Mouse (Mus musculus): ENCODE measurements around the gene Spata16.

The Spata16 gene

DNA sequence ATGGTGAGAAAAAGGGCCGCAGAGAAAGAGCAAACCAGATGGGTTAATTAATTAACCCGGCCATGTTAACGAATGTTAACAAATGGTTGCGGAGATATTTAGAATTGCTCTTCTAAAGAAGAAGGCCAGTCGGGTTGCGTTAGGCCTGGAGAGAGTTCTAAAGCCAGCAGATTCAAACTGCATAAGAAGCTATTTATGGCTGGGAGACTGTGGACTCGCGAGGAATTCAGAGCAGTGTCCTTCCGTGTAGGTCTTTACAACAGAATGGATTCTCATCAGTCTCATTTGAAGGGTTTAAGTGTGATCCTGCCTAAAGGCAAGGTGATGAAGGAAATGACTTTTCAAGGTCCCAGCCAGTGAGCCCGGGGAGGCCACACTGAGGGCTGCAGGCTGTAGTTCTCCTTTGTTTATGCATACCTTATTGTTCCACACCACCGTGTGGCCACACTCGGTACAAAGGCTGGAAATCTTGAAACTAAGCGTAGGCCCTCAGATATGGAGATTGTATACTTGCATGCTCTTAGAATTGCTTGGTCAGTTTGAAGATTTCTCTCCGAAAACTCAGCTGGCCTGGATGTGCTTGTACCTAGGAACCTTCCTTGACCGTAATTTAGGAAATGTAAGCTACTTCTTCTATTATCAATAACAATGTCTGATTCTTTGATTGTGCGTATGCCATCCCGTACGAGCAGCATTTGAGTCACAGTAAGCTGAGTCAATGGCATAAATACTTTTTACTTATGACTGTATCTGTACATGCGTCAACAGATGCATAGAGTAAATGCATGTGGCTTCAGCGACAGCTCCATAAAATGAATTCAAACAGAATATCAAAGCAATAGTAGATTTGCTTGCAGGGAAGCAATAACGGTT lies 197.0 kb downstream of the Spata16 start:
- DNase-seq, result peak; percentile 65

GRCm38 (mm10) chr3:26835051-26835755 lies 197.8 kb downstream of the Spata16 start:
- no peak for DNase-seq

GRCm38 (mm10) chr3:26845041-26845440 lies 207.6 kb downstream of the Spata16 start:
- no peak for DNase-seq

GRCm38 (mm10) chr3:26847935-26848334 lies 210.5 kb downstream of the Spata16 start:
- no peak for DNase-seq

DNA sequence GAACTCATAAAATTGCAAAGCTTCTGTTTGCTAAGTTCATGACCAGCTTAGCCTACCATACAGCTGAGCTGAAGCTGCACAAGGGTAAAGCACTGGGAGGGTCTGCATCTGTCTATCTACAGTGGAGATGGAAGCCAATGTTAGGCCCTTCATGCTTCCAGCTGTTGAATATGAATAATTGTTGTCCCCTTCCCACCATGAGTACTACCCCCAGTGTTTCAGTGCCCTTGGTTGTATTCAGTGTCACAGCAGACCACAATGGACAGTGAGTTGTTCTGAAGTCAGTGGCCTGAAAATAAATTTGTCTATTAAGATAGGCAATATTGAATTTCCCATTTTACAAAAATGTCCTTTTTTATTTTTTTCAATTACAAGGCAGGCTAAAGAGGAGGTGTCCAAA lies 212.8 kb downstream of the Spata16 start:
- DNase-seq, result no peak

DNA sequence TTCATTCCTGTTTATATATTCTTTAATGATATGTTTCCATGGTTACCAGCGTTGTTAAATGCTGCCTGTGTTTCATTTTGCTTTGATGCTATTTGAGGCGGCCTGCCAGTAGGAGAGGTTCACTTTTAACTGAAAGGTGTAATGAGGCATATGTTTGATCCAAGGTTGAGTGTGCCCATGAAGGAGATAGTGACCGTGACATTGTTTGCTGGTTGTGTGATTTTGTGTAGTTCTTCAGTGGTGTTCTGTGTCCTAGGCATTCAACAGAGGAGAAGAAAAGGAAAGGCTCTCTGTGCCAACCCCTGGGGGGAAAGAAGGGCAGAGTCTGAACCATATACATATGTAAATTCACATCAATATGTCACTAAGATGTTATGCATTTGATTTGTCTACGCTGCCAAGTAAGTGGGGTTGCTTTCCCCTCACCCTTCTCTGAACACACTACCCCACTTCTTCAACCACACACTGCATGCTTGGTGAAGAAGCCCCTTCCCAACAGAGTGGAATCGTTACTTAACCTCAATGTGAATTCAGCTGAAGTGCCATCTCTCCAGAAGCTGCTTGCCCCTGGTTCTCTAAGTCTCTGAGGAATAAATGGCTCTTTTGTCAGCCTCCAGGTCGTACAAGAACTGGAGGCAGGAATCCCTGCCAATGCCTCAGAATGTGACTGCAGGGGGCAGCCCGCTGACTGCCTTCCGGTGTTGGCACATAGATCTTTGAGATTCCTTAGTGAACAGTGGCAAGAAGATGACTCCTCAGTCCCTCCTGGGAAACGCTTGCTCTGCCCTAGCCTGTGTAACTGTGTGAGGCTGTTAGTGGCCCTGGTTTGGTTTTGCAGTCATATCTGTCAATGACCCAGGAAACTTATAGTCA lies 213.5 kb downstream of the Spata16 start:
- DNase-seq, result no peak

DNA sequence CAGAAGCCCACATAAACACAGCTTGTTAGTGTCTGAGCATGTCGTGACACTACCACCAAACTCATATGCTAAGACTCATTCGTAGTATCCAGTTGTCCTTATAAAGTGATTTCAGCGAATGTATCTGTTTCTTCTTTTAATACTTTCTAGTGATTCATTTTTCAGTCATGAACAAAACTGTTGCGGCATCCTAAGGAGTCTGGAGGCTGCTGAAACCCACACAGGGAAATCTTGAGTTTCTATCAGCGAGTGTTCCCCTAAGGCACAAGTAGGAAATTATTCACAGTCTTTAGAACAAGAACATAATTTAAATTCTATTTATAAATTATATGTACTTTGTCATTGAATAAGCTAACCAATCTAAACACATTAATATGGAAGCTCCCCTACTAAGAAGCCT lies 216.1 kb downstream of the Spata16 start:
- DNase-seq, result no peak

DNA sequence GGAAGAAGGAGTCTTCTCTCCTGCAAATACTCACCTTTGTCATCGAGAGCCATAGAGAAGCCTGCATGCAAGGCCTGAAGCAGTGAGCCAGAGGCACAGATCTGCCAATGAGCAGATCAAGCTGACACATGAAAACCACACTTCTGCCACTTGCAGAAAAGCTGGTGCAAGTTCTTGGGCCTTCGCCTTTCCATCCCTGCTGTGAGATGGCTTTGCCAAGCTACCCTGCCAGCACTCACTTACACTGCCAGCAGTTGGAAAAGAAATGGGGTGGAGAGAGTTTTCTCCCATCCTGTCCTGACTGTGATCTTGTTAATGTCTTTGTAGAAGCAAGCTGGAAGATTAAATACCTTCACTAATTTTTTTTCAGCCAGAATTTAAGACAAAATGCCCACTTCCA lies 237.3 kb downstream of the Spata16 start:
- DNase-seq, result no peak

- DNase-seq, result no peak
These were observed 239.9 kb downstream of the Spata16 start for GRCm38 (mm10) chr3:26877291-26877690.

- DNase-seq, result no peak
These were observed 279.2 kb downstream of the Spata16 start for GRCm38 (mm10) chr3:26916607-26917006.

DNA sequence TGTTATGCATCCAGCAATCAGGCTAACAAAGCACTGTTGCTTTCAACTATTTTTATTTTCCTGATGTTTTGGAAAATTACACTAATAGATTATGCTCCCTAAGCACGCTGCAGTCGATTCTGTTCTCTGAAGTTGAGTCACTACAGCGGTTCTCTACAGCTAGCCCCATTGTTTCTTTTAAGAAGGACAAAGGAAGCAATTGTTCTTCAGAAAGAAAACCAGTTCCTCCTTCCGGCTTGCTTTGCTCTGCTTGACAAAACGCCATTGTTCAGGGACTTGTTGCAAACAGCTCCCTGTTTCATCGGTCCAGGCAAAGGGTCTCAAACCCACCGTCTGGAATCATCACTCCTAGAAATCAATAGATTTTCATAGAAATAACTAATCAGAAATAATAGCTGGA lies 283.6 kb downstream of the Spata16 start:
- no peak for DNase-seq

DNA sequence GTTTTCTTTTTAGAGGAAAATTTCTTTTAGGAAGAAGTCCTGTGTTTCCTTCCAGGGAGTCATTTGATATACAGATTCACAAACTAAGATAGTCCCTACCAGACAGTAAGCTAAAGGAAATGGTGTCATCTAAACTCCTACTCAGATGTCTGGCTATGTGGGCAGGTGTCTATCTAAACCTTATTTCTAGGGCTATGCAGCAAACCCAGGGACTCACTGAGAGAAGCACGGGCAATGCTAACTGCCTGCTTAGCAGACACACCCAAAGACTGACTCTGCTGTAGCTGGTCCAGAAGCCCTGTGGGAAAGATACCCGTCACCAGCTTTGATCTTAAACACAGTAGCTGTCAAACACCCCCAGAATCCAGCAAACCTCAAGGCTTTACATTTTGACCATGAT lies 284.2 kb downstream of the Spata16 start:
- DNase-seq, result no peak

GRCm38 (mm10) chr3:26923391-26923790 lies 286.0 kb downstream of the Spata16 start:
- DNase-seq, result peak; percentile 16

DNA sequence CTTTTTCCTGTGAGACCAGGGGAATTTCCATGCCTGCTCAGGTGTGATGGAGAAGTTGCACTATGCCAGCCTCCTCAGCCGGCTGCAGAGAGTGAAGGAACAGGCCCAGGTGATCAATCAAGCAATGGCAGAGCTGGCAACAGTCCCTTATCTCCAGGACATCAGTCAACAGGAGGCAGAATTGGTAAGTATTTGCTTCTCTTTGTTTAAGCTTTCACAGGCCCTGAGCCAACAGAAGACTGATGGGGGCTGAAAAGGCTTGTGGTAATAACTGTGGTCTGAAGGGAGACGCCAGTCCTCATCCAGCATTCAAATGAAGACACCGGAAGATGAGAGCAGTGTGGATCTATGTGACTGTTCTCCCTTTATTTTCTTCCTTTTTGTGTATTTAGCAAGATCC lies 286.8 kb downstream of the Spata16 start:
- DNase-seq, result no peak

DNA sequence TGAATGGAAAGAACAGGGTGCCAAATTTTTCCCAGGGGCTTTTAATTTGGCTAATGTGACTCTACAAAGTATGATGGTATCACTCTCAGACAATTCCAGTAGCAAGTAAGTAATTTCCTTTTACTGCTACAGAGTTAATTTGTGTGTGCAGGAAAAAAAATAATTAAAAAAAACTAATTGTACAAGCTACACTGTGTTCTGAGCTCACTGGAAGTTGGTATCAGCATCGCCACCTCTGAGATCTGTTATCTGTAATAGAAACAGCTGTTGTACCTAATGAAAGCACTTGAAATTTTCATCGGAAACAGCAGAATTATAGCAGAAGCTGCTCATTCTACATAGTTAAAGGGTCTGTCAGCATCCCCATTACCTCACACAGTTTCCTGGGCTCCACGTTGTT lies 295.7 kb downstream of the Spata16 start:
- DNase-seq, result no peak

DNA sequence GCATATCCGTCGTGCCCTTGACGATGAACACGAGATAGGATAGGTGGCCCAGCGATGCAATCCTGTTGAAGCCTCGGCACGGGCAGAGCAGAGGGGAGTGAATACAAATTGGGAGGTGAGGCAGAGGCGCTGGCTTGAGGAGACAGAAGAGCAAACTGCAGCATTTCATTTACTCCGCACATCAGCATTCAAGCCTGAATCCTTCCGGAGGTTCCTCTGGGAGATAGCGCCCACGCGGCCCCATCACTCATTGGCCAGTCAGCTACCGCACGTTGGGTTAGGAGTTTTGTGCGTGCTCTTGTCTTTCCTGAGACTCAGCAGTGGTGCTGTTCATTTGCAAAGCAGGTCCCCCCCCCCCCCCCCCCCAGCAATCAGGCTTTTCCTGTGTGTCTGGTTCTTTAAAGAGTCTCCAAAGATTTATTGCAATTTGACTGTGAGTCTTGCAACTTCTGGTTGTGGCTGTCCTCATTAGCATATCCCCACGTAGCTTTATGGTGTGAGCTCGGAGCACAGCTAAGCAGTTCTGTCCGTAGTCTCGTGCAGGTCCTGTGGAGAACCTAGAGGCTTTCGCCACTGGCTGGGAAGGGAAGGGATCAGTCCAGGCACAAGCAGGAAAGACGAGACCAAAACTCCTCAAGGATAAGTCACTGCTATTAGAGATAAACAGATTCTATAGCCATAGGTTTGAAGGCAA lies 299.6 kb downstream of the Spata16 start:
- DNase-seq, result no peak

GRCm38 (mm10) chr3:26966776-26967175 lies 329.4 kb downstream of the Spata16 start:
- no peak for DNase-seq

DNA sequence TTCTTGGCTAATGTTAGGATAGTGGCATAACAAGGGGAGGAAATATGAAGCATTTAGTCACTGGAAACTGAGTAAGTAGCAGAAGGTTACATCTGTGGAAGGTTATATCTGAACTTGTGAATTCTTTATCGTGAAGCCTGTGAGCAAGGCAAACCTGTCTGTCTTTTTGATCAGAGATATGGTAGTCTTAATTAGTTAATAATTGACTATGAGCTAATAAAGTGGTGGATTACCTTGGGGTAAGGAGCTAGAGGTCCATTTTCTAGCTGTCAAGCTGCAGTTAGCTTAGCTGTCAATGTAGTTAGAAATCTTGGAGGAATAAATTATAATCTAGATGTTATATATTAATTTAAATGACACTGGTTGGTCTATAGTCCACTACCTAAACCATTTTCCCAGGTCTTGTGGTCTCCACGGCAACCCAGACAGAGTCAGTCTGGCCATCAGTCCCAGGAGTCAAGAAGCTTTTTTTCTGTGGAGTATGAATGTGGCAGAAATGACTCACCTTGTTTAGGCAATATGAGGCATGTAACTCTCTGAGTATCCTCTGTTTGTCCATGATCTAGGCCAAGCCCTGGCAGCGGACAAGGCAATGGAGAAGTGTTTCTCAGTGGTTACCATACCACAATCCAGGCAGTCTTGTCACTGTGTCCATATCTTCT lies 331.6 kb downstream of the Spata16 start:
- no peak for DNase-seq

DNA sequence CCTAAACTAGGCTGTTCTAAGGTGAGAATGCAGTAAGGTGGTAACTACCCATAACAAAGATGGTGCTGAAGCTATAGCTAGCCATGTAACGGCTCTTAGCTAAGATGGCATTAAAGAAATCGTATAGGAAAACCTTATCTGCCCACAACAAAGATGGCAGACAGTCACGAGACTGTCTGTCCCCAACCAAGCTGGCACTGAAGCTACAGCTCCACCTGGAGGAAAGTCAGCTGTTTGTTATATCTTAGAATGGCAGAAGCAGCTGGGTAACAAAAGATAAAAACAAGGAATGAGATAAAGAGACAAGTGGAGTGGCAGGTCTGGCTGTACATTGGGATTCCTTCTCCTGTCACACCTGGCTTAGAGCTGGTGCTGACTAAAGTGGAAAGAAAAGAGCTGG lies 333.1 kb downstream of the Spata16 start:
- DNase-seq, result no peak

DNA sequence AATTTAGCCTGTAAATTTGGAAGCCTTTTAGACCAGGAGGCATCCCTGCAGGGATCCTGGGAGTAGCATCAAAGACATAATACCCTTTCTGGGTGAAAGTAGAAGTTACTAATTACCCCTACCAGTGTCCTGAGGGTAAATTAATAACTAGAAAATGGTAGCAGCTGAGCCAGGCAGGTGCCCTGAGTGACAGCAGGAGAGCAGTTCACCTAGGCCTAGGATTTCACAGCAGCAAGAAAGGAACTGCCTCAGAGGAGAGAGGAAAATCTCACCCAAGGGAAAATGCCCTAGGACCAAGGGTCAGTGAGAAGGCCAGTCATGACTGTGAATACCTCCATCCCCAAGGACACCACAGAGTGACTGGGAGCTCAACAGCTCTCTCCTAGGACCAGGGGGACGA lies 333.9 kb downstream of the Spata16 start:
- no peak for DNase-seq

GRCm38 (mm10) chr3:26972105-26972504 lies 334.7 kb downstream of the Spata16 start:
- DNase-seq, result no peak

DNA sequence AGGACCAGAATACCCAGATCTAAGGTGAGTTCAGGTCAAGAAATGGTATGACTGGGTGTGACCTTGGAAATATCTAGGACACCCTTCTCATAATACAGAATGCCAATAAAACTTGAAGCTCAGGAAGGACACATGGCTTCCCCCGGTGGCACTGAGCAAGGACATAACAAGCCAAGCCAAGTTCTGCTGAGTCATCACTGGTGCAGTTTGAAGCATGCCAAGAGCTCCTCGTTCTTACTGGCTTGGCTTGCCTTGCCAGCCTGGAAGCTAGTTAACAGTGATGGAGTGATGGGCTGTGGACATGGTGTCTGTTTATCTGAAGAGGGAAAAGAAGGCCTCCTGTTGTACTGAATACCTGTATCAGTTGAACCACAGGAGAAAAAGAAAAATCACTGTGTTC lies 342.2 kb downstream of the Spata16 start:
- no peak for DNase-seq

Data from right cerebral cortex, postnatal 25 days (tissue).